Mouse (Mus musculus): ENCODE measurements at regions not wholly inside any gene's neighbourhood (a gene's known extent, or its start where the extent isn't known, plus 50 kb on each side); places are given as distances from the start of the nearest gene placed in this dataset.

DNA sequence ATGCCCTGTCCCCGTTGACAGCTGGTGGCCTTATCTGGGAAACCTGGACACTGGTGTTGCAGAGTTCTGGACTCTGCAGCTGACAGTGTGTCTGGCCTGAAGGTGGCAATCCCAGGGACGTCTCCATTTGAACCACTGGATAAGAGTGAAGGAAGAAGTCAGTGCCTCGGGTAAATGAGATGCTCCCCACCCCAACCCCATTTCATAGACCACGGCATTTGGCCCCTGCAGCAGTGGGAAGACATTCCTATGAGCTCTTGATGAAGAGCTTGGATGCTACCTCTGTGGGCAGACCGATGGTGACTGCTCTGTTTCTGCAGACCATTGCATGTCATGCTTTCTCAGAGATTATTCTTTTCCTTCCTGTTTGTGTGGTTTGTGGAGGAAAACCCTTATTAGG, 191.9 kb downstream of the Gm5114 start:
- in situ Hi-C loops (cut with MboI, MseI): loop anchor here (25.0 kb wide), 1 partner anchor 334 kb away; no protein-coding TSS in a partner anchor

DNA sequence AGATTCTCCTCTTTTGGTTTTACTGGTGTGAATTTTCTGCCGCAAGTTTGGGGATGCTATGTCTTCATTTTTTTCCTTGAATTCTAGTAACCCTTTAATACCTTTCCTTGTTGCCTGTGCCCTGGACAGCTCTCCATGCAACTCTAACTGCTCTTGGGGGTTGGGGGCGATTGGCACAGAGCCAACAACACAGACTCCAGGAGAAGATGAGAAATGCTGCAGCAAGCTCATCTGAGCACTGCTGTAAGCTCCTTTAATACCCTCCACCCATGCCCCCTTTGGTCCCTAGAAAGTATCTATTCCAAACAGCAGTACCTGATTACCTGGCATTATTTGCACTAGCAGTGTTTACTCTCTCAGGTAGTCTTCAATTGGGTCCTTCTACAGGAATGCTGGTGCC, 208.0 kb downstream of the Gm5114 start:
- in situ Hi-C loops (cut with MboI, MseI): loop anchor here (10.0 to 25.0 kb wide), 2 partner anchors 220 to 318 kb away; no protein-coding TSS in a partner anchor

All from regulatory T cell (primary cell).